Mouse (Mus musculus): ENCODE measurements at regions not wholly inside any gene's neighbourhood (a gene's known extent, or its start where the extent isn't known, plus 50 kb on each side); places are given as distances from the start of the nearest gene placed in this dataset.
A peak's percentile ranks its signal among the peaks of the same experiment; 100 is the strongest.

DNA sequence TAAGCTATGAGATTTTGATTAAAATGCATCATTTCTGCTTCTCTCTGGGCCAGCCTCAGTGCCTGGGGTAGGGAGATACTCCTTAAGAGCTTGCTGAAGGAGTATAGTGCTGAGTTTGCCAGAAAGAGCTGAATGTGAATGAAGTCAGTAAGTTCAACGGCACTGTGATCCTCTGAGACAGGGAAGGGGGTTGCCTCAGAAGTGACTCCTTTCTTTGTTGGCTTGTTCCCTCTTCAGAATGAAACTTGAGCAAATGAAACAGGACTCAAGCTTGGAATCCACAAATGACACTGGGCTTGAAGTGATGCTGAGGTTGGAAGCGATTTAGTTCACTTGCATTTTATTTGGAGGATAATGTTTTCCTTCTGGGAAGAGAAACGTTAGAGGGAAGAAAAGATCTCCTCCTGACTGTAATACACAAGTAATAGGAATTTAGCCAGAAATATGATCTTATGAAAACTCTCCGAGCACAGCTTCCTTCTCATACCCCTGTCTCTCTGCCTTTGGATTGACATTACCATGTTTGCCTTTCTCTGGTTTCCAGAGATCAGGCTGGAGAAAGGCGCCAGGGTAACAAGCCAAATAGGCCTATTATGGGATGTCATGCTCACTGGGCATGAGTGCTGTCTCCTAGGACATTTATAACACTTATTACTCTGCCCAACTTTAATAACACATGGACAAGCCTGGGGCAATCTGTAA lies 77.0 kb upstream of the Ubash3b start:
- peak; percentile 49 for DNase-seq (ENCODE audit: low spot score)

- DNase-seq (ENCODE audit: low spot score), result no peak
These were observed 75.8 kb upstream of the Ubash3b start for GRCm38 (mm10) chr9:41237265-41237664.

GRCm38 (mm10) chr9:41229225-41229582 lies 67.7 kb upstream of the Ubash3b start:
- no peak for DNase-seq (ENCODE audit: low spot score)

- DNase-seq (ENCODE audit: low spot score), result peak; percentile 94
These were observed 67.1 kb upstream of the Ubash3b start for GRCm38 (mm10) chr9:41228425-41229224.

GRCm38 (mm10) chr9:41223406-41223805 lies 61.9 kb upstream of the Ubash3b start:
- no peak for DNase-seq (ENCODE audit: low spot score)

- DNase-seq (ENCODE audit: low spot score), result no peak
These were observed 61.0 kb upstream of the Ubash3b start for GRCm38 (mm10) chr9:41222346-41223015.

GRCm38 (mm10) chr9:41221110-41221790 lies 59.8 kb upstream of the Ubash3b start:
- no peak for DNase-seq (ENCODE audit: low spot score)

DNA sequence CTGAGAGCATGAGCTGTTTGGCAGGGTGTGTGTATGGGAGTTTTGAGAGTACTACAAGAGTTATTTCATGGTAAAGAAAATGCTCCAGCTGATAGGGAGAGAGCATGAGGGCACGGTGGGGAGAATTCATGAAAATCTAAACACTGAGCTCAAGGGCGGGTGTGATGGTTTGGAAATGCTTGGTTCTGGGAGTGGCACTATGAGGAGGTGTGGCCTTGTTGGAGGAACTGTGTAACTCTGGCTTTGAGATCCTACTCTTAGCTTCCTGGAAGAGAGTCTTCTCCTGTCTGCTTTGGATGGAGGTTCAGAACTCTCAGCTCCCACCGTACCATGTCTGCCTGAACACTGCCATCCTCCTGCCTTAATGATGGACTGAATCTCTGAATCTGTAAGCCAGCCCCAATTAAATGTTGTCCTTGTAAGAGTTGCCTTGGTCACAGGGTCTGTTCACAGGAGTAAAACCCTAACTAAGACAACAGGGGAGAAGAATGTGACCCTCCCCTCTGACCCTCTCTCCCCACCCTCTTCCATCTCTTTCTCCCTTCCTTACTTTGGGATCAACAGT lies 58.7 kb upstream of the Ubash3b start:
- no peak for DNase-seq (ENCODE audit: low spot score)

DNA sequence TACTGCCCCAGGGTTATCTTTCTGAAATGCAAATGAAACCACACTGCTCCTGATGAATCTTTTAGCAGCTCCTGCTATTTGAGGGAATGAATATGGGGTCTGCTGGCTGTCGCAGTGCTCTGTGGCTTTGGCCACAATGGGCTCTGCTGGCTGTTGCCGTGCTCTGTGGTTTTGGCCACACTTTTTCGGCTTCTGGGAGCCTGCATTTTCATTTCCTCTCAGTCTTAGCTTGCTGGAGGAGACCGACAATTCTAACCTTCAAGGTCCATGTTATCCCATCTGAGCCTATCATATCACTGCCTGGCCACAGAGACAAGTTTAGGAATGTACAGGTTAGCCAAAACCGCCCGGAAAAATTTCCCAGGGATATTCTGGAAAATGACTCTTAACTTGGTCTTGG lies 57.2 kb upstream of the Ubash3b start:
- no peak for DNase-seq (ENCODE audit: low spot score)

GRCm38 (mm10) chr9:41216248-41216647 lies 54.8 kb upstream of the Ubash3b start:
- DNase-seq (ENCODE audit: low spot score), result no peak

- no peak for DNase-seq (ENCODE audit: low spot score)
These were observed 53.5 kb upstream of the Ubash3b start for GRCm38 (mm10) chr9:41215026-41215425.

- no peak for DNase-seq (ENCODE audit: low spot score)
These were observed 51.5 kb upstream of the Ubash3b start for GRCm38 (mm10) chr9:41212943-41213529.

GRCm38 (mm10) chr9:41212303-41212901 lies 50.9 kb upstream of the Ubash3b start:
- DNase-seq (ENCODE audit: low spot score), result no peak

- DNase-seq (ENCODE audit: low spot score), result no peak
These were observed 50.4 kb upstream of the Ubash3b start for GRCm38 (mm10) chr9:41211865-41212302.

Small RNA genes in the stretch of these regions (microRNA-seq; reads per million reads assigned to microRNA genes)
- 25,395 reads per million, percentile 97 among the genes with 10 or more reads in this experiment for gene Mir100
- gene Mir125b-1, result 421 reads per million, percentile 73 among the genes with 10 or more reads in this experiment
- 175 reads per million, percentile 66 among the genes with 10 or more reads in this experiment for gene Mirlet7a-2

All from gastrocnemius, adult 18-20 months (tissue).